Mouse (Mus musculus) ES-Bruce4 (cell line): Measurements from ENCODE around the gene Cdk5.

Experiments
- CTCF ChIP-seq: IDR thresholded peaks from one replicate; pipeline ENCODE4 v1.8.1; 2011; ENCODE audit warnings: low read depth, low read length
- POLR2A ChIP-seq: IDR thresholded peaks from one replicate; pipeline ENCODE4 v1.8.1; 2011; ENCODE audit warnings: low read length; ENCODE audit not compliant: insufficient read depth

- no peak for TF ChIP-seq POLR2A
- peak; percentile 98 for TF ChIP-seq CTCF
These were observed 47.3 kb upstream of the Cdk5 start for GRCm38 (mm10) chr5:24470600-24470999.
